Mouse (Mus musculus) bone marrow, adult 2 months (tissue): ENCODE data around the gene Lrrc15.

Experiments used
- CTCF ChIP-seq: fragments of 200-500 bp; IDR thresholded peaks from 2 replicates; pipeline ENCODE4 v1.5.1; 2011; ENCODE audit warnings: low read length, control low read depth; ENCODE audit not compliant: control insufficient read depth, insufficient read depth
- POLR2A ChIP-seq: fragments of 200-500 bp; IDR thresholded peaks from 2 replicates; pipeline ENCODE4 v1.6.1; 2011; ENCODE audit warnings: low read depth, mild to moderate bottlenecking, control low read depth, low read length, borderline replicate concordance; ENCODE audit not compliant: control insufficient read depth

DNA sequence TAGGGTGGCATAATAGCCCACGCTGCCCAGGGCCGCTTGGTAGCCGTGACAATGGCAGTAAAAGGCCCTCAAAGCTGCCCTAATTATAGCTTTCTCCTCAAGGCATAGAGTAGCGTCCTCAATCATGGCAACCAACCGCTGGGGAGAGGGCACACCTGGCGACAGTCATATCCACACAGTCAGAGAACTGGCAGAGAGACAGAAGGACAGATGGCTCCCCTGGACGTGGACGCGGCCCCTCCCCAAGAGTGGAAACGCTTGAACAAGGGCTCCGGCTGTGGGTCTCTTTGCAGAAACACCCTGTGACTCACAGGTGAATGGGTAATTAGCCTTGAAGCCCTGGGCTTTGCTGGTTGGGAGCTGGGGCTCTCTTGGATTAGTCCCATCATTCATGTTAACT lies 4.7 kb downstream of the Lrrc15 start:
- TF ChIP-seq POLR2A = no peak
- no peak for TF ChIP-seq CTCF
